In genomic region chr1:152913483-152914460, GRCm38 (mm10) we compare ENCODE assay signal across 20 mouse cellular contexts. TPM values are rescaled to one million over a fixed set of nuclear protein-coding genes. Genes with fewer than 3 reads are reported as not detected.
DNase-seq lines count a peak whose midpoint lies in the region; ATAC-seq and TF ChIP-seq lines count a peak whose summit lies in the region.
"Had no signal": no experiment of that assay in that cellular context is flagged by ENCODE, and none has a peak within 500 bp of the region (broad histone marks: within the 10 kb centered on the region; RNA-seq: fewer than 3 reads in every experiment).

No protein-coding gene starts in this region.

- TF ChIP-seq CTCF in hindbrain, postnatal 0 days (IDR thresholded peaks at IDR 0.05; ENCODE audit: low read depth) = no peak
- no peak for TF ChIP-seq CTCF in liver, adult 2 months (IDR thresholded peaks at IDR 0.05; ENCODE audit: low read depth, low read length)
- TF ChIP-seq CTCF in liver, postnatal 0 days (IDR thresholded peaks at IDR 0.05; ENCODE audit: low read depth) = no peak
- no peak for TF ChIP-seq CTCF in ES-Bruce4 (IDR thresholded peaks at IDR 0.05; ENCODE audit: low read depth, low read length)
- TF ChIP-seq CTCF in brain, embryonic 14.5 days (IDR thresholded peaks at IDR 0.05; ENCODE audit: borderline replicate concordance, extremely low read depth, insufficient read depth, insufficient read length) = no peak

- H3K27ac ChIP-seq in hindbrain, postnatal 0 days = no peak overlapping the region
- H3K27ac ChIP-seq in hindbrain, embryonic 12.5 days = no peak overlapping the region
- no peak overlapping the region for H3K27ac ChIP-seq in liver, adult 2 months (replicated peaks; ENCODE audit: insufficient read depth, low read depth, low read length)
- no peak overlapping the region for H3K27ac ChIP-seq in liver, postnatal 0 days (ENCODE audit: low read depth)
- peak overlapping the region; percentile 77 for H3K27ac ChIP-seq in ES-Bruce4 (ENCODE audit: insufficient read depth, low read length)
- H3K27ac ChIP-seq: forebrain, embryonic 10.5 days; gastrocnemius, adult 2 months; heart, embryonic 13.5 days; hindbrain, embryonic 14.5 days; intestine, embryonic 15.5 days; limb, embryonic 13.5 days; liver, embryonic 14.5 days had no signal

- H3K4me2 ChIP-seq in hindbrain, postnatal 0 days (ENCODE audit: low read depth, low read length) = no peak overlapping the region
- H3K4me2 ChIP-seq in hindbrain, embryonic 12.5 days (replicated peaks) = no peak overlapping the region
- no peak overlapping the region for H3K4me2 ChIP-seq in liver, postnatal 0 days (ENCODE audit: low read depth, low read length)
- H3K4me2 ChIP-seq: heart, embryonic 13.5 days; hindbrain, embryonic 14.5 days; intestine, embryonic 15.5 days; limb, embryonic 13.5 days had no signal

- TF ChIP-seq POLR2A in liver, adult 2 months (IDR thresholded peaks at IDR 0.05; ENCODE audit: extremely low read depth, insufficient read depth, low read length) = no peak
- no peak for TF ChIP-seq POLR2A in ES-Bruce4 (IDR thresholded peaks at IDR 0.05; ENCODE audit: insufficient read depth, low read length)
- no peak for TF ChIP-seq POLR2A in brain, embryonic 14.5 days (IDR thresholded peaks at IDR 0.05; ENCODE audit: borderline replicate concordance, extremely low read depth, insufficient read depth, insufficient read length, poor library complexity, severe bottlenecking)

- no peaks in the 10 kb centered on the region for H3K36me3 ChIP-seq in hindbrain, postnatal 0 days (ENCODE audit: insufficient read depth, low read length)
- no peaks in the 10 kb centered on the region for H3K36me3 ChIP-seq in hindbrain, embryonic 12.5 days
- H3K36me3 ChIP-seq in liver, adult 2 months (ENCODE audit: control insufficient read depth, insufficient read depth, low read length) = no peaks in the 10 kb centered on the region
- H3K36me3 ChIP-seq in liver, postnatal 0 days (replicated peaks; ENCODE audit: insufficient read depth, low read length) = no peaks in the 10 kb centered on the region
- no peaks in the 10 kb centered on the region for H3K36me3 ChIP-seq in ES-Bruce4 (ENCODE audit: control insufficient read depth, insufficient read depth, low read length, poor library complexity, severe bottlenecking)
- H3K36me3 ChIP-seq: forebrain, embryonic 10.5 days; heart, embryonic 13.5 days; intestine, embryonic 15.5 days; limb, embryonic 13.5 days had no signal

- H3K4me1 ChIP-seq in hindbrain, postnatal 0 days (ENCODE audit: insufficient read depth, low read length) = no peaks in the 10 kb centered on the region
- H3K4me1 ChIP-seq in hindbrain, embryonic 12.5 days = no peaks in the 10 kb centered on the region
- no peaks in the 10 kb centered on the region for H3K4me1 ChIP-seq in liver, adult 2 months (ENCODE audit: control insufficient read depth, insufficient read depth, low read length)
- H3K4me1 ChIP-seq in liver, postnatal 0 days (ENCODE audit: insufficient read depth) = peaks cover 3% of the 10 kb centered on the region; the same call in 1 of the 2 replicates
- peaks cover 1% of the 10 kb centered on the region for H3K4me1 ChIP-seq in ES-Bruce4 (ENCODE audit: control insufficient read depth, insufficient read depth, low read length)
- H3K4me1 ChIP-seq: forebrain, embryonic 10.5 days; limb, embryonic 13.5 days; megakaryocyte, embryonic 14.5 days had no signal

- 76% methylated on average over 6 of the region's 6 CpGs for WGBS in hindbrain, postnatal 0 days
- 85% methylated on average over 6 of the region's 6 CpGs for WGBS in hindbrain, embryonic 12.5 days
- 78% methylated on average over 6 of the region's 6 CpGs for WGBS in liver, adult 2 months
- 71% methylated on average over 6 of the region's 6 CpGs for WGBS in liver, postnatal 0 days (ENCODE audit: insufficient replicate concordance)

- TF ChIP-seq EP300 in liver, postnatal 0 days (IDR thresholded peaks at IDR 0.05; ENCODE audit: low read depth) = no peak
- no peak for TF ChIP-seq EP300 in ES-Bruce4 (IDR thresholded peaks at IDR 0.05; ENCODE audit: insufficient read depth, low read depth, low read length)

- no peak overlapping the region for H3K4me3 ChIP-seq in hindbrain, postnatal 0 days (ENCODE audit: low read length)
- no peak overlapping the region for H3K4me3 ChIP-seq in hindbrain, embryonic 12.5 days
- no peak overlapping the region for H3K4me3 ChIP-seq in liver, adult 2 months (ENCODE audit: insufficient read depth, low read depth, low read length)
- no peak overlapping the region for H3K4me3 ChIP-seq in liver, postnatal 0 days (ENCODE audit: low read depth, low read length)
- H3K4me3 ChIP-seq in ES-Bruce4 (ENCODE audit: low read depth, low read length) = no peak overlapping the region
- H3K4me3 ChIP-seq: forebrain, embryonic 10.5 days; gastrocnemius, adult 2 months; heart, embryonic 13.5 days; intestine, embryonic 15.5 days; limb, embryonic 13.5 days; megakaryocyte, embryonic 14.5 days had no signal

- no peak overlapping the region for H3K9ac ChIP-seq in hindbrain, postnatal 0 days (replicated peaks; ENCODE audit: low read length)
- H3K9ac ChIP-seq in hindbrain, embryonic 12.5 days = no peak overlapping the region
- H3K9ac ChIP-seq in liver, adult 2 months (ENCODE audit: low read depth, low read length) = no peak overlapping the region
- H3K9ac ChIP-seq in liver, postnatal 0 days (replicated peaks) = no peak overlapping the region
- no peak overlapping the region for H3K9ac ChIP-seq in ES-Bruce4 (ENCODE audit: low read depth, poor library complexity, severe bottlenecking)
- H3K9ac ChIP-seq: heart, embryonic 13.5 days; hindbrain, embryonic 14.5 days; intestine, embryonic 15.5 days; limb, embryonic 13.5 days; liver, embryonic 14.5 days had no signal

- no peak for ATAC-seq in hindbrain, postnatal 0 days
- ATAC-seq in hindbrain, embryonic 12.5 days (ENCODE audit: low FRiP score) = no peak
- no peak for ATAC-seq in liver, postnatal 0 days
- ATAC-seq: intestine, embryonic 15.5 days had no signal

- no peaks in the 10 kb centered on the region for H3K9me3 ChIP-seq in hindbrain, postnatal 0 days (ENCODE audit: low read length)
- H3K9me3 ChIP-seq in hindbrain, embryonic 12.5 days (replicated peaks) = no peaks in the 10 kb centered on the region
- no peaks in the 10 kb centered on the region for H3K9me3 ChIP-seq in liver, postnatal 0 days (ENCODE audit: low read length)
- H3K9me3 ChIP-seq in ES-Bruce4 (replicated peaks; ENCODE audit: control insufficient read depth, insufficient read depth, low read length, poor library complexity, severe bottlenecking) = no peaks in the 10 kb centered on the region
- H3K9me3 ChIP-seq: forebrain, embryonic 10.5 days; heart, embryonic 13.5 days; intestine, embryonic 15.5 days; limb, embryonic 13.5 days; megakaryocyte, embryonic 14.5 days had no signal

- no peaks in the 10 kb centered on the region for H3K79me2 ChIP-seq in liver, adult 2 months (ENCODE audit: control insufficient read depth, insufficient read depth, low read length)

- no peaks in the 10 kb centered on the region for H3K27me3 ChIP-seq in hindbrain, postnatal 0 days (ENCODE audit: insufficient read depth, low read length)
- no peaks in the 10 kb centered on the region for H3K27me3 ChIP-seq in hindbrain, embryonic 12.5 days
- H3K27me3 ChIP-seq in liver, adult 2 months (ENCODE audit: control insufficient read depth, insufficient read depth, low read length) = no peaks in the 10 kb centered on the region
- no peaks in the 10 kb centered on the region for H3K27me3 ChIP-seq in liver, postnatal 0 days (ENCODE audit: insufficient read depth, low read length)
- H3K27me3 ChIP-seq in ES-Bruce4 (ENCODE audit: control insufficient read depth, insufficient read depth, low read length, poor library complexity, severe bottlenecking) = no peaks in the 10 kb centered on the region
- H3K27me3 ChIP-seq: heart, embryonic 13.5 days; intestine, embryonic 15.5 days; limb, embryonic 13.5 days had no signal

- peak; percentile 39 for DNase-seq in hindbrain, postnatal 0 days (ENCODE audit: low spot score)
- DNase-seq in liver, adult 2 months (ENCODE audit: extremely low read depth, low read depth, low spot score) = peak; percentile 20
- DNase-seq in liver, postnatal 0 days = no peak
- DNase-seq in brain, embryonic 14.5 days (ENCODE audit: low read depth) = peak; percentile 24
- no peak for DNase-seq in thymus, postnatal 4 days
- no peak for DNase-seq in heart, adult 11 months
- DNase-seq: adrenal gland, adult 2 months; B cell, adult 2 months; cerebellum, adult 9-11 months; gastrocnemius, adult 2 months; right cerebral cortex, adult 18-20 months had no signal

RNA-seq across cellular contexts. Expression of gene Smg7, which starts 11.3 kb away (rescaled TPM):
- total RNA-seq in hindbrain, postnatal 0 days (2014; rRNA removed) = 60.8 and 65.0 TPM in 2 replicates
- polyA plus RNA-seq in hindbrain, postnatal 0 days (2015; fragmentation: Nextera tagmentation; extraction: Ambion mirVana) = 24.6 and 26.9 TPM in 2 replicates
- polyA plus RNA-seq in hindbrain, embryonic 12.5 days (2016; fragmentation: Nextera tagmentation; extraction: Ambion mirVana) = 40.8 and 42.4 TPM in 2 replicates
- total RNA-seq in liver, adult 2 months (2014; rRNA removed) = 13.8 and 16.8 TPM in 2 replicates
- polyA plus RNA-seq in liver, adult 2 months (2012; rRNA removed) = 15.0 and 21.8 TPM in 2 replicates
- polyA plus RNA-seq in liver, postnatal 0 days (2015; fragmentation: Nextera tagmentation; extraction: Ambion mirVana) = 6.1 and 6.6 TPM in 2 replicates
- 144 and 156 TPM in 2 replicates for polyA plus RNA-seq in ES-Bruce4 (2011; ENCODE audit: insufficient read depth, insufficient read length, low read depth, missing spikeins)
- 43.1 and 53.7 TPM in 2 replicates for polyA plus RNA-seq in brain, embryonic 14.5 days (2012; rRNA removed)

RNA-seq across cellular contexts. Expression of gene Nmnat2, which starts 41.0 kb away (rescaled TPM):
- 120 and 121 TPM in 2 replicates for total RNA-seq in hindbrain, postnatal 0 days (2014; rRNA removed)
- 58.0 and 70.5 TPM in 2 replicates for polyA plus RNA-seq in hindbrain, postnatal 0 days (2015; fragmentation: Nextera tagmentation; extraction: Ambion mirVana)
- 37.7 and 39.7 TPM in 2 replicates for polyA plus RNA-seq in hindbrain, embryonic 12.5 days (2016; fragmentation: Nextera tagmentation; extraction: Ambion mirVana)
- total RNA-seq in liver, adult 2 months (2014; rRNA removed) = 0.18 and 0.20 TPM in 2 replicates
- polyA plus RNA-seq in liver, adult 2 months (2012; rRNA removed) = 0.10 and 0.23 TPM in 2 replicates
- polyA plus RNA-seq in liver, postnatal 0 days (2015; fragmentation: Nextera tagmentation; extraction: Ambion mirVana) = 0.06 and 0.09 TPM in 2 replicates
- polyA plus RNA-seq in ES-Bruce4 (2011; ENCODE audit: insufficient read depth, insufficient read length, low read depth, missing spikeins) = 31.1 and 35.6 TPM in 2 replicates
- polyA plus RNA-seq in brain, embryonic 14.5 days (2012; rRNA removed) = 59.3 and 82.4 TPM in 2 replicates

Comparison
In these comparisons a context has a peak if more than half of its experiments do, and no peak if none do; other contexts are left out.
1. DNase-seq: peak in hindbrain, postnatal 0 days (single experiment), liver, adult 2 months (single experiment) and brain, embryonic 14.5 days (single experiment); none in liver, postnatal 0 days (single experiment), thymus, postnatal 4 days (single experiment) and heart, adult 11 months (single experiment).
2. RNA of gene Nmnat2, which starts 41.0 kb away (polyA plus RNA-seq): 59.3 to 82.4 TPM in brain, embryonic 14.5 days, 58.0 to 70.5 TPM in hindbrain, postnatal 0 days, 37.7 to 39.7 TPM in hindbrain, embryonic 12.5 days and 31.1 to 35.6 TPM in ES-Bruce4; 0.10 to 0.23 TPM in liver, adult 2 months and 0.06 to 0.09 TPM in liver, postnatal 0 days; every median in the first group is over 10 times any median in the second.